Mouse (Mus musculus): ENCODE data around the gene Sorbs2. TPM values are rescaled to one million over a fixed set of nuclear protein-coding genes. Genes with fewer than 3 reads are reported as not detected.

Gene Sorbs2
- total RNA-seq, 1 experiment = 2.1 TPM

DNA sequence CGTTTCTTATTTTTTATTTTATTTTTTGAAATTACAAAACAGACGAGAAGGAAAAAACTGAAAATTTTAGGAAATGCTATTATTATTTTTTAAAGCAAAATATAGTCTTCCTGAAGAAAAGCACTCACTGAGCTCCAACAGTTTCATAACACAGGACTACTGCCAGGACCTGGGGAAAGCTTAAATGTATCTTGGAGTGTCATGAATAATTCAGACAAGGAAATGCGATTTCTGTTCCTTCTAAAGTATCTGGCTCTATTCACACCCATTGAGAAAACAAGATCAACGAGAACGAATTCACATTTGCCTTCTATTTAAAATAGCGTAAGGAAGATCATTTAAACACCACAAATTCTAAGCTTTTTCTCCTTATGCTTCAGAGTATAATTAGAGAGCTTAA, 127.6 kb downstream of the Sorbs2 start:
- Histone ChIP-seq H3K4me3 (ENCODE audit: insufficient read depth in 1 of 2, low read depth in 1 of 2, low read length in 2 of 2, poor library complexity in 1 of 2, severe bottlenecking in 1 of 2) (no peak overlapping the region), H3K9me3 (ENCODE audit: control insufficient read depth, insufficient read depth, low read depth, low read length) (no peaks in the 10 kb centered on the region), H3K9ac (ENCODE audit: insufficient read depth, low read depth, low read length, poor library complexity, severe bottlenecking) (no peak overlapping the region), H3K36me3 (ENCODE audit: control insufficient read depth, insufficient read depth, low read length, poor library complexity, severe bottlenecking) (no peaks in the 10 kb centered on the region), H3K4me1 (ENCODE audit: control insufficient read depth in 2 of 2, insufficient read depth in 2 of 2, low read length in 2 of 2, poor library complexity in 1 of 2) (no peaks in the 10 kb centered on the region), H3K27ac (ENCODE audit: insufficient read depth, low read depth, low read length, poor library complexity, severe bottlenecking) (no peak overlapping the region)
- DNase-seq (ENCODE audit: low read depth, low spot score) = no peak
- in situ Hi-C loops (cut with MboI; ENCODE audit: low sequenced_read_pairs in 2 of 2, unreplicated experiment in 2 of 2) = no loop called here
- TF ChIP-seq CHD2 (IDR thresholded peaks at IDR 0.05; ENCODE audit: low read depth, low read length) (no peak), HCFC1 (IDR thresholded peaks at IDR 0.05; ENCODE audit: borderline replicate concordance, insufficient read depth, low read length) (no peak)

DNA sequence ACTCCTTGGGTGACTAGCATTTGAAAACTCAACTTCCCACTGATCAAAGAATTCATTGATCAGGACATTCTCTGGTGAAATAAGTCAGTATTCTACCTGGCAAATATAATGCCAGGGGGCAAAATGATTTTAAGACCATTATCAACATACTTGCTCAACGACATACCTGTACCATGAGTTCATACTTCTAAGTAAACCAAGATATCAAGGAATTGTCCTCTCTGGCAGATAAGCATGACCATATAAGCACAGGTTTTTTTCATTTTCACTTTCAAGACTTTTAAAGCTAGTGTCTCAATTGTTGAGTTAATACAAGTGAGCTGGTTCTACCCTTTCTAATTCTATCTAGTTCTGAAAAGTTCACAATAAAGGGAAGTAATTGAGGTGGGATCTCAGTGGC, 130.2 kb downstream of the Sorbs2 start:
- Histone ChIP-seq H3K36me3 (ENCODE audit: control insufficient read depth, insufficient read depth, low read length, poor library complexity, severe bottlenecking) (no peaks in the 10 kb centered on the region), H3K27ac (ENCODE audit: insufficient read depth, low read depth, low read length, poor library complexity, severe bottlenecking) (no peak overlapping the region), H3K9me3 (ENCODE audit: control insufficient read depth, insufficient read depth, low read depth, low read length) (no peaks in the 10 kb centered on the region), H3K4me1 (ENCODE audit: control insufficient read depth in 2 of 2, insufficient read depth in 2 of 2, low read length in 2 of 2, poor library complexity in 1 of 2) (no peaks in the 10 kb centered on the region), H3K9ac (ENCODE audit: insufficient read depth, low read depth, low read length, poor library complexity, severe bottlenecking) (no peak overlapping the region), H3K4me3 (ENCODE audit: insufficient read depth in 1 of 2, low read depth in 1 of 2, low read length in 2 of 2, poor library complexity in 1 of 2, severe bottlenecking in 1 of 2) (no peak overlapping the region)
- TF ChIP-seq ZC3H11A (IDR thresholded peaks at IDR 0.05; ENCODE audit: borderline replicate concordance, low read depth, low read length) (no peak), ZNF384 (IDR thresholded peaks at IDR 0.05; ENCODE audit: low read depth, low read length) (no peak), CHD2 (IDR thresholded peaks at IDR 0.05; ENCODE audit: low read depth, low read length) (no peak), HCFC1 (IDR thresholded peaks at IDR 0.05; ENCODE audit: borderline replicate concordance, insufficient read depth, low read length) (no peak), MAFK (IDR thresholded peaks at IDR 0.05; ENCODE audit: insufficient read depth, low read depth, low read length) (no peak)
- no peak for DNase-seq (ENCODE audit: low read depth, low spot score)
- in situ Hi-C loops (cut with MboI; ENCODE audit: low sequenced_read_pairs in 2 of 2, unreplicated experiment in 2 of 2) = no loop called here

DNA sequence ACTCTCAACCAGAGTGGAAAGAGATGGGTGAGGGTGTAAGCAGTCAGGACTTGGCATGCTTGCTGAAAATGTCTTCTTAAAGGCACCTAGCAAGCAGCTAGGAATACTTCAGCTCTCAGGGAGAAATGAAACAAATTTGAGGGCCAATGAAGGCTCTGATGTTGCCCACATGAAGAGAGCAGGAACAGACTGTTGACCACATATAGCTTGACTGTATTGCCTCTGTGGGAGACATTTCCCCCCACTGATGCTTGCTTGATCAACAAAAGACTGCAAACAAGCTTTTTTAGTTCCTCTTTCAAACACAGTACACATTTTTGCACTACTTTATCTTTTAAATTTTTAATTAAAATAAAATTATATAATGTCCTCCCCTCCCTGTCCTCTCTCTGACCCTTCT, 131.9 kb downstream of the Sorbs2 start:
- Histone ChIP-seq H3K9me3 (ENCODE audit: control insufficient read depth, insufficient read depth, low read depth, low read length) (no peaks in the 10 kb centered on the region), H3K9ac (ENCODE audit: insufficient read depth, low read depth, low read length, poor library complexity, severe bottlenecking) (no peak overlapping the region), H3K4me1 (ENCODE audit: control insufficient read depth in 2 of 2, insufficient read depth in 2 of 2, low read length in 2 of 2, poor library complexity in 1 of 2) (no peaks in the 10 kb centered on the region), H3K36me3 (ENCODE audit: control insufficient read depth, insufficient read depth, low read length, poor library complexity, severe bottlenecking) (no peaks in the 10 kb centered on the region), H3K4me3 (ENCODE audit: insufficient read depth in 1 of 2, low read depth in 1 of 2, low read length in 2 of 2, poor library complexity in 1 of 2, severe bottlenecking in 1 of 2) (no peak overlapping the region), H3K27ac (ENCODE audit: insufficient read depth, low read depth, low read length, poor library complexity, severe bottlenecking) (no peak overlapping the region)
- in situ Hi-C loops (cut with MboI; ENCODE audit: low sequenced_read_pairs in 2 of 2, unreplicated experiment in 2 of 2) = no loop called here
- no peak for DNase-seq (ENCODE audit: low read depth, low spot score)
- TF ChIP-seq MAFK (IDR thresholded peaks at IDR 0.05; ENCODE audit: insufficient read depth, low read depth, low read length) = no peak
- no peak for TF ChIP-seq CHD2 (IDR thresholded peaks at IDR 0.05; ENCODE audit: low read depth, low read length)
- TF ChIP-seq ZNF384 (IDR thresholded peaks at IDR 0.05; ENCODE audit: low read depth, low read length) = no peak
- no peak for TF ChIP-seq ZC3H11A (IDR thresholded peaks at IDR 0.05; ENCODE audit: borderline replicate concordance, low read depth, low read length)

DNA sequence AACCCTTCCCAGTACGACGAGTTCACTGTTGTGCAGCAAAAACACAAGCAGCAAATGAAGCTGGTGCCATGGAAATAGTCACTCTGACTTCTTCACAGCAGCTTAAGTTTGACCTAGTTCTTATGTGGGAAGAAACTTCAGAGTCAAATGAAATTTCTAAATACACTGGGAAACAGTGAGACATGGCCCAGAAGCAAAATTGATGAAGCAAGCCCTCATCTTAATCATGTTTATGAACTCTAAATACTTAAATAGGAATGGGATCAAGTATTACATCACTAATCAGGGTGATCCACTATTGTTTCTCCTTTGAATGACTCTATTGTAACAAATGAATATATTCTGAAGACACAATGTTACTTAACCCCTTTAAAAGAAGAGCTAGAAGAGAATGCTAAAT, 137.1 kb downstream of the Sorbs2 start:
- TF ChIP-seq ZC3H11A (IDR thresholded peaks at IDR 0.05; ENCODE audit: borderline replicate concordance, low read depth, low read length) (no peak), ZNF384 (IDR thresholded peaks at IDR 0.05; ENCODE audit: low read depth, low read length) (no peak), MAFK (IDR thresholded peaks at IDR 0.05; ENCODE audit: insufficient read depth, low read depth, low read length) (no peak), HCFC1 (IDR thresholded peaks at IDR 0.05; ENCODE audit: borderline replicate concordance, insufficient read depth, low read length) (no peak), CHD2 (IDR thresholded peaks at IDR 0.05; ENCODE audit: low read depth, low read length) (no peak)
- no peaks in the 10 kb centered on the region for H3K36me3 ChIP-seq (ENCODE audit: control insufficient read depth, insufficient read depth, low read length, poor library complexity, severe bottlenecking)
- DNase-seq (ENCODE audit: low read depth, low spot score) = no peak
- H3K4me1 ChIP-seq (ENCODE audit: control insufficient read depth in 2 of 2, insufficient read depth in 2 of 2, low read length in 2 of 2, poor library complexity in 1 of 2) = no peaks in the 10 kb centered on the region
- H3K9me3 ChIP-seq (ENCODE audit: control insufficient read depth, insufficient read depth, low read depth, low read length) = no peaks in the 10 kb centered on the region
- no peak overlapping the region for H3K4me3 ChIP-seq (ENCODE audit: insufficient read depth in 1 of 2, low read depth in 1 of 2, low read length in 2 of 2, poor library complexity in 1 of 2, severe bottlenecking in 1 of 2)
- in situ Hi-C loops (cut with MboI; ENCODE audit: low sequenced_read_pairs in 2 of 2, unreplicated experiment in 2 of 2) = no loop called here
- H3K27ac ChIP-seq (ENCODE audit: insufficient read depth, low read depth, low read length, poor library complexity, severe bottlenecking) = no peak overlapping the region
- H3K9ac ChIP-seq (ENCODE audit: insufficient read depth, low read depth, low read length, poor library complexity, severe bottlenecking) = no peak overlapping the region

DNA sequence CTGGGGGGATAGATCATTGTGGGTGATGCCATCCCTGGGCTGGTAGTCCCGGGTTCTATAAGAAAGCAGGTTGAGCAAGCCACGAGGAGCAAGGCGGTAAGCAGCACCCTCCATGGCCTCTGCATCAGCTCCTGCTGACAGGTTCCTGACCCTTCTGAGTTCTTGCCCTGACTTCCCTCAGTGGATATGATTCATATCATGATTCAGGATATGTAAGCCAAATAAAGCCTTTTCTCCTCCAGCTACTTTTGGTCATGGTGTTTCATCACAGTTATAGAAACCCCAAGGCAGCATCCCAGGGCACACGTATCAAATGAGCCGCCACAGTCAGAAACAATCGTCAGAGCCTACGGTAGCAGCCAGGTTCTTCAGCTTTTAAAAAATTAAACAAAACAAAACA, 141.5 kb downstream of the Sorbs2 start:
- no peak overlapping the region for H3K9ac ChIP-seq (ENCODE audit: insufficient read depth, low read depth, low read length, poor library complexity, severe bottlenecking)
- DNase-seq (ENCODE audit: low read depth, low spot score) = no peak
- no peaks in the 10 kb centered on the region for H3K36me3 ChIP-seq (ENCODE audit: control insufficient read depth, insufficient read depth, low read length, poor library complexity, severe bottlenecking)
- no peak for TF ChIP-seq ZNF384 (IDR thresholded peaks at IDR 0.05; ENCODE audit: low read depth, low read length)
- TF ChIP-seq ZC3H11A (IDR thresholded peaks at IDR 0.05; ENCODE audit: borderline replicate concordance, low read depth, low read length) = no peak
- no peak for TF ChIP-seq CHD2 (IDR thresholded peaks at IDR 0.05; ENCODE audit: low read depth, low read length)
- TF ChIP-seq MAFK (IDR thresholded peaks at IDR 0.05; ENCODE audit: insufficient read depth, low read depth, low read length) = no peak
- TF ChIP-seq HCFC1 (IDR thresholded peaks at IDR 0.05; ENCODE audit: borderline replicate concordance, insufficient read depth, low read length) = no peak
- no peaks in the 10 kb centered on the region for H3K4me1 ChIP-seq (ENCODE audit: control insufficient read depth in 2 of 2, insufficient read depth in 2 of 2, low read length in 2 of 2, poor library complexity in 1 of 2)
- no peaks in the 10 kb centered on the region for H3K9me3 ChIP-seq (ENCODE audit: control insufficient read depth, insufficient read depth, low read depth, low read length)
- in situ Hi-C loops (cut with MboI; ENCODE audit: low sequenced_read_pairs in 2 of 2, unreplicated experiment in 2 of 2) = no loop called here
- H3K27ac ChIP-seq (ENCODE audit: insufficient read depth, low read depth, low read length, poor library complexity, severe bottlenecking) = no peak overlapping the region
- H3K4me3 ChIP-seq (ENCODE audit: insufficient read depth in 1 of 2, low read depth in 1 of 2, low read length in 2 of 2, poor library complexity in 1 of 2, severe bottlenecking in 1 of 2) = no peak overlapping the region

Data from ES-E14 (cell line).